17 mouse cellular contexts compared by ENCODE assay signal in genomic region chr15:78369641-78370040, GRCm38 (mm10). TPM values are rescaled to one million over a fixed set of nuclear protein-coding genes. Genes with fewer than 3 reads are reported as not detected.
DNase-seq lines count a peak whose midpoint lies in the region; ATAC-seq lines count a peak whose summit lies in the region.
"Had no signal": no experiment of that assay in that cellular context is flagged by ENCODE, and none has a peak within 500 bp of the region (broad histone marks: within the 10 kb centered on the region; RNA-seq: fewer than 3 reads in every experiment).

No protein-coding gene starts in this region.

- ATAC-seq in hindbrain, embryonic 15.5 days (ENCODE audit: low FRiP score, low read depth) = peak; percentile 74; the same call in 1 of the 2 replicates
- no peak for ATAC-seq in hindbrain, embryonic 13.5 days (ENCODE audit: low FRiP score)
- no peak for ATAC-seq in liver, embryonic 12.5 days
- no peak for ATAC-seq in liver, embryonic 11.5 days (replicated peaks; ENCODE audit: low FRiP score)
- ATAC-seq: forebrain, embryonic 15.5 days; midbrain, embryonic 15.5 days had no signal

- 48% methylated on average over 1 of the region's 1 CpGs for WGBS in hindbrain, embryonic 15.5 days
- 39% methylated on average over 1 of the region's 1 CpGs for WGBS in hindbrain, embryonic 13.5 days
- WGBS in liver, embryonic 12.5 days (ENCODE audit: insufficient replicate concordance) = 84% methylated on average over 1 of the region's 1 CpGs
- 84% methylated on average over 1 of the region's 1 CpGs for WGBS in liver, embryonic 11.5 days

- no peaks in the 10 kb centered on the region for H3K36me3 ChIP-seq in hindbrain, embryonic 15.5 days
- H3K36me3 ChIP-seq in hindbrain, embryonic 13.5 days = no peaks in the 10 kb centered on the region
- no peaks in the 10 kb centered on the region for H3K36me3 ChIP-seq in liver, embryonic 12.5 days
- H3K36me3 ChIP-seq in liver, embryonic 11.5 days (ENCODE audit: control insufficient read depth, insufficient read depth, low read length) = no peaks in the 10 kb centered on the region
- H3K36me3 ChIP-seq: forebrain, embryonic 15.5 days; heart, embryonic 13.5 days; midbrain, embryonic 15.5 days had no signal

- H3K9ac ChIP-seq in hindbrain, embryonic 15.5 days = no peak overlapping the region
- no peak overlapping the region for H3K9ac ChIP-seq in hindbrain, embryonic 13.5 days
- no peak overlapping the region for H3K9ac ChIP-seq in liver, embryonic 12.5 days
- no peak overlapping the region for H3K9ac ChIP-seq in liver, embryonic 11.5 days (ENCODE audit: low read depth, low read length)
- H3K9ac ChIP-seq: forebrain, embryonic 15.5 days; heart, embryonic 13.5 days; midbrain, embryonic 15.5 days had no signal

- H3K27ac ChIP-seq in hindbrain, embryonic 15.5 days (replicated peaks) = no peak overlapping the region
- H3K27ac ChIP-seq in hindbrain, embryonic 13.5 days = no peak overlapping the region
- peak overlapping the region; percentile 15; the same call in 1 of the 2 replicates for H3K27ac ChIP-seq in liver, embryonic 12.5 days
- no peak overlapping the region for H3K27ac ChIP-seq in liver, embryonic 11.5 days (ENCODE audit: low read depth, low read length)
- H3K27ac ChIP-seq: forebrain, embryonic 15.5 days; heart, embryonic 13.5 days; macrophage; midbrain, embryonic 15.5 days had no signal

- H3K9me3 ChIP-seq in hindbrain, embryonic 15.5 days = no peaks in the 10 kb centered on the region
- H3K9me3 ChIP-seq in hindbrain, embryonic 13.5 days = no peaks in the 10 kb centered on the region
- H3K9me3 ChIP-seq in liver, embryonic 12.5 days (replicated peaks) = no peaks in the 10 kb centered on the region
- H3K9me3 ChIP-seq in liver, embryonic 11.5 days (ENCODE audit: control insufficient read depth, low read length) = no peaks in the 10 kb centered on the region
- H3K9me3 ChIP-seq: forebrain, embryonic 15.5 days; heart, embryonic 13.5 days; midbrain, embryonic 15.5 days had no signal

- no peak overlapping the region for H3K4me2 ChIP-seq in hindbrain, embryonic 15.5 days
- H3K4me2 ChIP-seq in hindbrain, embryonic 13.5 days = no peak overlapping the region
- H3K4me2 ChIP-seq in liver, embryonic 12.5 days = no peak overlapping the region
- H3K4me2 ChIP-seq in liver, embryonic 11.5 days = no peak overlapping the region
- H3K4me2 ChIP-seq: forebrain, embryonic 15.5 days; heart, embryonic 13.5 days; midbrain, embryonic 15.5 days had no signal

- DNase-seq in liver, embryonic 11.5 days (ENCODE audit: low spot score) = no peak
- DNase-seq in brain, adult 2 months (ENCODE audit: low read depth, low spot score) = peak; percentile 41
- peak; percentile 72 for DNase-seq in layer of hippocampus, adult 9-11 months
- DNase-seq in thymus, postnatal 10 days (ENCODE audit: low spot score in 2 of 2) = no peak
- DNase-seq: kidney, adult 2 months; kidney, postnatal 25 days; thymus, adult 2 months had no signal

- H3K4me3 ChIP-seq in hindbrain, embryonic 15.5 days = no peak overlapping the region
- H3K4me3 ChIP-seq in hindbrain, embryonic 13.5 days = no peak overlapping the region
- no peak overlapping the region for H3K4me3 ChIP-seq in liver, embryonic 12.5 days
- no peak overlapping the region for H3K4me3 ChIP-seq in liver, embryonic 11.5 days (ENCODE audit: low read depth, low read length)
- H3K4me3 ChIP-seq: forebrain, embryonic 15.5 days; heart, embryonic 13.5 days; midbrain, embryonic 15.5 days had no signal

- H3K27me3 ChIP-seq in hindbrain, embryonic 15.5 days = peaks cover 5% of the 10 kb centered on the region; the same call in 1 of the 2 replicates
- peaks cover 37% of the 10 kb centered on the region for H3K27me3 ChIP-seq in hindbrain, embryonic 13.5 days
- peaks cover 21% of the 10 kb centered on the region for H3K27me3 ChIP-seq in liver, embryonic 12.5 days (replicated peaks)
- H3K27me3 ChIP-seq in liver, embryonic 11.5 days (replicated peaks; ENCODE audit: control insufficient read depth, insufficient read depth, low read length) = peaks cover 13% of the 10 kb centered on the region

- peaks cover 3% of the 10 kb centered on the region; the same call in 1 of the 2 replicates for H3K4me1 ChIP-seq in hindbrain, embryonic 15.5 days (replicated peaks)
- H3K4me1 ChIP-seq in hindbrain, embryonic 13.5 days (replicated peaks) = 0 out of 2 replicates have a peak, but pooled peaks cover 5% of the 10 kb centered on the region
- no peaks in the 10 kb centered on the region for H3K4me1 ChIP-seq in liver, embryonic 12.5 days
- H3K4me1 ChIP-seq in liver, embryonic 11.5 days (replicated peaks; ENCODE audit: control insufficient read depth, insufficient read depth, low read length) = peaks cover 9% of the 10 kb centered on the region; the same call in 1 of the 2 replicates

RNA-seq across cellular contexts. Expression of gene Tex33, which starts 26.1 kb away (rescaled TPM):
- not detected in 2 replicates for polyA plus RNA-seq in hindbrain, embryonic 15.5 days (2015; fragmentation: Nextera tagmentation; extraction: Ambion mirVana)
- not detected in 2 replicates for polyA plus RNA-seq in hindbrain, embryonic 13.5 days (2015; fragmentation: Nextera tagmentation; extraction: Ambion mirVana)
- not detected in 2 replicates for polyA plus RNA-seq in liver, embryonic 12.5 days (2016; fragmentation: Nextera tagmentation; extraction: Ambion mirVana)
- not detected in 2 replicates for polyA plus RNA-seq in liver, embryonic 11.5 days (2014; fragmentation: Nextera tagmentation; extraction: Ambion mirVana)
- polyA plus RNA-seq: forebrain, embryonic 15.5 days; heart, embryonic 13.5 days; hindbrain, embryonic 11.5 days; macrophage; midbrain, embryonic 15.5 days; neural tube, embryonic 11.5 days; stomach, embryonic 14.5 days had no signal

RNA-seq across cellular contexts. Expression of gene Tst, which starts 36.1 kb away (rescaled TPM):
- 23.8 and 26.9 TPM in 2 replicates for polyA plus RNA-seq in hindbrain, embryonic 15.5 days (2015; fragmentation: Nextera tagmentation; extraction: Ambion mirVana)
- polyA plus RNA-seq in hindbrain, embryonic 13.5 days (2015; fragmentation: Nextera tagmentation; extraction: Ambion mirVana) = 10.7 and 17.0 TPM in 2 replicates
- polyA plus RNA-seq in liver, embryonic 12.5 days (2016; fragmentation: Nextera tagmentation; extraction: Ambion mirVana) = 84.9 and 92.8 TPM in 2 replicates
- 95.3 and 98.9 TPM in 2 replicates for polyA plus RNA-seq in liver, embryonic 11.5 days (2014; fragmentation: Nextera tagmentation; extraction: Ambion mirVana)

RNA-seq across cellular contexts. Expression of gene Mpst, which starts 36.6 kb away (rescaled TPM):
- 3.1 and 4.6 TPM in 2 replicates for polyA plus RNA-seq in hindbrain, embryonic 15.5 days (2015; fragmentation: Nextera tagmentation; extraction: Ambion mirVana)
- 2.2 and 3.1 TPM in 2 replicates for polyA plus RNA-seq in hindbrain, embryonic 13.5 days (2015; fragmentation: Nextera tagmentation; extraction: Ambion mirVana)
- 3.5 and 4.8 TPM in 2 replicates for polyA plus RNA-seq in liver, embryonic 12.5 days (2016; fragmentation: Nextera tagmentation; extraction: Ambion mirVana)
- 5.1 TPM in 2 replicates for polyA plus RNA-seq in liver, embryonic 11.5 days (2014; fragmentation: Nextera tagmentation; extraction: Ambion mirVana)

RNA-seq across cellular contexts. Expression of gene Csf2rb, which starts 44.1 kb away (rescaled TPM):
- 0.60 and 0.96 TPM in 2 replicates for polyA plus RNA-seq in hindbrain, embryonic 15.5 days (2015; fragmentation: Nextera tagmentation; extraction: Ambion mirVana)
- 0.39 and 0.40 TPM in 2 replicates for polyA plus RNA-seq in hindbrain, embryonic 13.5 days (2015; fragmentation: Nextera tagmentation; extraction: Ambion mirVana)
- polyA plus RNA-seq in liver, embryonic 12.5 days (2016; fragmentation: Nextera tagmentation; extraction: Ambion mirVana) = 3.6 and 3.9 TPM in 2 replicates
- polyA plus RNA-seq in liver, embryonic 11.5 days (2014; fragmentation: Nextera tagmentation; extraction: Ambion mirVana) = 7.7 and 9.5 TPM in 2 replicates

RNA-seq across cellular contexts. Expression of gene Kctd17, which starts 58.7 kb away (rescaled TPM):
- polyA plus RNA-seq in hindbrain, embryonic 15.5 days (2015; fragmentation: Nextera tagmentation; extraction: Ambion mirVana) = 145 and 156 TPM in 2 replicates
- 114 and 116 TPM in 2 replicates for polyA plus RNA-seq in hindbrain, embryonic 13.5 days (2015; fragmentation: Nextera tagmentation; extraction: Ambion mirVana)
- 7.6 and 8.8 TPM in 2 replicates for polyA plus RNA-seq in liver, embryonic 12.5 days (2016; fragmentation: Nextera tagmentation; extraction: Ambion mirVana)
- 17.1 and 19.2 TPM in 2 replicates for polyA plus RNA-seq in liver, embryonic 11.5 days (2014; fragmentation: Nextera tagmentation; extraction: Ambion mirVana)

Comparison
In these comparisons a context has a peak if more than half of its experiments do, and no peak if none do; other contexts are left out.
1. DNase-seq: peak in brain, adult 2 months (single experiment) and layer of hippocampus, adult 9-11 months (single experiment); none in liver, embryonic 11.5 days (single experiment) and thymus, postnatal 10 days (0 of 2).